Mouse (Mus musculus): ENCODE results near the gene Scd2. TPM values are rescaled to one million over a fixed set of nuclear protein-coding genes. Genes with fewer than 3 reads are reported as not detected.
"Not testable (repeated sequence)": the region's sequence is repeated elsewhere in the genome, so short reads cannot be mapped to it uniquely, and the experiment has no call there.

The Scd2 gene
- polyA plus RNA-seq, 1 experiment from 2014 or later, result 220 TPM

DNA sequence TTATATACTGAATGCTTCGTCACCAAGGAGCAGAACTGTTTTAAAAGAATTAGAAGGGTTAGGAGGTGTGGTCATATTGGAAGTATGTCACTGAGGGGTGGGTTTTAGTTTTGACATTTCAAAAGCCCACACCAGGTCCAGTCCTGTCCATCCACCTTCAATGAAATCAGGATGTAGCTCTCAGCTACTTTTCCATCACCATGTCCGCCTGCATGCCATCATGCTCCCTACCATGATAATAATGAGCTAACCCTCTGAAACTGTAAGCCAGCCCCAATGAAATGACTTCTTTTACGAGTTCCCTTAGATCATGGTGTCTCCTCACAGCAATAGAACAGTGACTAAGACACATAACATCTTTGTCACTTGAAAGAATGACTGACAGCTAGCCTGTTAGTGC is 26.8 kb downstream of the Scd2 start:
- WGBS, result 75% methylated on average over 3 of the region's 3 CpGs
- no peak overlapping the region for H3K9ac ChIP-seq (ENCODE audit: low read length)
- H3K27ac ChIP-seq (ENCODE audit: low read depth, low read length), result no peak overlapping the region
- H3K36me3 ChIP-seq (ENCODE audit: control insufficient read depth, insufficient read depth, low read length), result no peaks in the 10 kb centered on the region
- ATAC-seq, result no peak
- no peak for DNase-seq (ENCODE audit: low spot score)
- H3K4me1 ChIP-seq (ENCODE audit: control insufficient read depth, insufficient read depth, low read length), result no peaks in the 10 kb centered on the region
- H3K27me3 ChIP-seq (replicated peaks; ENCODE audit: control insufficient read depth, insufficient read depth, low read length), result no peaks in the 10 kb centered on the region
- no peak overlapping the region for H3K4me3 ChIP-seq (ENCODE audit: low read depth, low read length)
- H3K4me2 ChIP-seq (ENCODE audit: low read length), result no peak overlapping the region
- H3K9me3 ChIP-seq (replicated peaks; ENCODE audit: control insufficient read depth, low read length), result no peaks in the 10 kb centered on the region

DNA sequence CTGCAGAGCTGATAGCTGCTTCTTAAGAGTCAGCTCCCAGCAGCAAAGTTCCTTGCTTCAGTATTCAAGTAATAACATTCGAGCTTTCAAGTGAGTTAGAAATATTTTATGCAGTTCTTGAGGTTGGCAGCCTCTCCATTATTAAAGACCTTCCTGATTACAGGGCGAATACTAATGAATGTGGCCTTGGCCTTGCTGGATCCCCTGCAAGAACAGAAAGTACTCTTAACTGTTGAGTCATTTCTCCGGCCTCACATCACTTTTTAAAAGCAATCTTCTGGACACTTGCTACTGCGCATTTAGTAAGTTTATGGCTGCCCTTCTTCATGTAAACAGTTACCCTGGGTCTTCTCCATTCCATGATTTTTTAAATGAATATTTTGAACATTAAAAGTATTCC is 27.7 kb downstream of the Scd2 start:
- WGBS, result 85% methylated on average over 4 of the region's 4 CpGs
- Histone ChIP-seq H3K4me2 (ENCODE audit: low read length) (no peak overlapping the region), H3K27ac (ENCODE audit: low read depth, low read length) (no peak overlapping the region), H3K36me3 (ENCODE audit: control insufficient read depth, insufficient read depth, low read length) (no peaks in the 10 kb centered on the region), H3K4me1 (ENCODE audit: control insufficient read depth, insufficient read depth, low read length) (no peaks in the 10 kb centered on the region), H3K27me3 (replicated peaks; ENCODE audit: control insufficient read depth, insufficient read depth, low read length) (no peaks in the 10 kb centered on the region), H3K4me3 (ENCODE audit: low read depth, low read length) (no peak overlapping the region), H3K9ac (ENCODE audit: low read length) (no peak overlapping the region), H3K9me3 (replicated peaks; ENCODE audit: control insufficient read depth, low read length) (no peaks in the 10 kb centered on the region)
- DNase-seq (ENCODE audit: low spot score) (no peak), ATAC-seq (no peak)

DNA sequence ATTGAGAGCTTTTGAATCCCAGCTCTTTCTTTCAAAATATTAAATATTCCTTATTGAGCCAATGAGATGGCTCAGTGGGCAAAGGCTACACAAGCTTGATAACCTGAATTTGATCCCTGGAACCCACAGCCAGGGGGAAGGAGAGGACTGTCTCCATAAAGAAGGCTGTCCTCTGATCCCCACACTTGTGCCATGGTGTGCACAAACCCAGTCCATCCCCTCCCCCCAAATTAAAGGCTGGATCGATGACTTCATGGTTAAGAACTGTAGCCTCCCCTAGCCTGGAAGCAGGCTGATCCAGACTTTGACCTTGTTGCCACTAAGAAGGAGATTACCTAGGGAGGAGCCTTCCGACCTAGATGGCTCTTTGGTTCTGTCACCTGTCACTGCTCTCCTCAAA is 28.2 kb downstream of the Scd2 start:
- no peak for ATAC-seq
- Histone ChIP-seq H3K9me3 (replicated peaks; ENCODE audit: control insufficient read depth, low read length) (no peaks in the 10 kb centered on the region), H3K27ac (ENCODE audit: low read depth, low read length) (no peak overlapping the region), H3K4me1 (ENCODE audit: control insufficient read depth, insufficient read depth, low read length) (no peaks in the 10 kb centered on the region), H3K4me3 (ENCODE audit: low read depth, low read length) (no peak overlapping the region), H3K27me3 (replicated peaks; ENCODE audit: control insufficient read depth, insufficient read depth, low read length) (no peaks in the 10 kb centered on the region), H3K4me2 (ENCODE audit: low read length) (no peak overlapping the region), H3K36me3 (ENCODE audit: control insufficient read depth, insufficient read depth, low read length) (no peaks in the 10 kb centered on the region), H3K9ac (ENCODE audit: low read length) (no peak overlapping the region)
- 89% methylated on average over 2 of the region's 2 CpGs for WGBS
- no peak for DNase-seq (ENCODE audit: low spot score)

DNA sequence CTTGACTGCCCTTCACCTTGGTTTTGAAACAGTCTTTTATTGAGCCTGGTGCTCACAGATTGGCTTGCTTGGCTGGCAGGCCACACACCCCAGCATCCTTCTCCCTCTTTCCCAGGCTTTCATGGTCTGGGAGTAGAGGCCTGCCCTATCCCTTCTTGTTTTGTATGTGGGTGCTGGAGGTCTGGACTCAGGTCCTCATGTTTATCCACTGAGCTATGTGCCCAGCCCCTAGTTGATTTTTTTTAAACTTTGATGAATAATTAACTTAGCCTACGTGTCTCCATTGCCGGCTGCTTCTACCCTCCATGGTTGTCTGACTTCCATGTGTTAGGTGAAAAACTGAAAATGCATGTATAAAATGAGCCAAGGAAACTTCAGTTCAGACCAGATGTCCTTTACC is 36.1 kb downstream of the Scd2 start:
- no peaks in the 10 kb centered on the region for H3K36me3 ChIP-seq (ENCODE audit: control insufficient read depth, insufficient read depth, low read length)
- ATAC-seq (no peak), DNase-seq (ENCODE audit: low spot score) (no peak)
- no peak overlapping the region for H3K9ac ChIP-seq (ENCODE audit: low read length)
- H3K9me3 ChIP-seq (replicated peaks; ENCODE audit: control insufficient read depth, low read length), result no peaks in the 10 kb centered on the region
- WGBS, result 97% methylated on average over 2 of the region's 2 CpGs
- H3K27ac ChIP-seq (ENCODE audit: low read depth, low read length), result no peak overlapping the region
- no peaks in the 10 kb centered on the region for H3K27me3 ChIP-seq (replicated peaks; ENCODE audit: control insufficient read depth, insufficient read depth, low read length)
- no peak overlapping the region for H3K4me3 ChIP-seq (ENCODE audit: low read depth, low read length)
- H3K4me2 ChIP-seq (ENCODE audit: low read length), result no peak overlapping the region
- no peaks in the 10 kb centered on the region for H3K4me1 ChIP-seq (ENCODE audit: control insufficient read depth, insufficient read depth, low read length)

DNA sequence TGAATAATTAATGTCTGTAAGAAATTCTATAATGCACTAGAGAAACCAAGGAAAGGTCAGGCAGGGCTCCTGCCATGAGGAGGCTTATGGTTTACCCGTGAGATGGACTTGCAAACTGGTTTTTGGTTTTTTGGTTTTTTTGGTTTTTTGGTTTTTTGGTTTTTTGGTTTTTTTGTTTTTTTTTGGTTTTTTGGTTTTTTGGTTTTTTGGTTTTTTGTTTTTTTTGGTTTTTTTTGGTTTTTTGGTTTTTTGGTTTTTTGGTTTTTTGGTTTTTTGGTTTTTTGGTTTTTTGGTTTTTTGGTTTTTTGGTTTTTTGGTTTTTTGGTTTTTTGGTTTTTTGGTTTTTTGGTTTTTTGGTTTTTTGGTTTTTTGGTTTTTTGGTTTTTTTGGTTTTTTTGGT is 37.7 kb downstream of the Scd2 start:
- DNase-seq (ENCODE audit: low spot score); H3K27ac ChIP-seq (ENCODE audit: low read depth, low read length); H3K36me3 ChIP-seq (ENCODE audit: control insufficient read depth, insufficient read depth, low read length); H3K9ac ChIP-seq (ENCODE audit: low read length); H3K27me3 ChIP-seq (replicated peaks; ENCODE audit: control insufficient read depth, insufficient read depth, low read length); H3K4me3 ChIP-seq (ENCODE audit: low read depth, low read length); H3K9me3 ChIP-seq (replicated peaks; ENCODE audit: control insufficient read depth, low read length); H3K4me2 ChIP-seq (ENCODE audit: low read length); ATAC-seq; H3K4me1 ChIP-seq (ENCODE audit: control insufficient read depth, insufficient read depth, low read length): not testable (repeated sequence)
- 94% methylated on average over 1 of the region's 1 CpGs for WGBS

DNA sequence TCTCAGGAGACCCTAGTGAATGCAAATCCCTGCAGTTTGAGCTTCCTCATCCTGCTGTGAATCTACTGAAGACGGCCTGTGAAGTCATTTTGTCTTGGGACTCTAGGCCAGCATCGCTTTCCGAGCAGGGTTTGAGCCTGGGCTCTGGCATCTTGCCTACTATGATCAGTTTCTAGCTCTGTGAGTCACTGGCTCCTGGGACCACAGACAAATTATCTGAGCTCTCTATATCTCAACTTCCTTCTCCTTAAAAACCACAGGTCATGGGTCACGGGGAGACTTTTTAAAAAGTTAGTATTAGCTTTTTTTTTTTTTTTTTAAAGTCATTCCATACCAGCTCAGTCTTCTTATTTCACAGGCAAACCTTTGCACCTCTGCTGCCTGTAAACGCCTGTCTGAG is 38.4 kb downstream of the Scd2 start:
- no peak for ATAC-seq
- no peaks in the 10 kb centered on the region for H3K9me3 ChIP-seq (replicated peaks; ENCODE audit: control insufficient read depth, low read length)
- H3K9ac ChIP-seq (ENCODE audit: low read length), result no peak overlapping the region
- H3K36me3 ChIP-seq (ENCODE audit: control insufficient read depth, insufficient read depth, low read length), result no peaks in the 10 kb centered on the region
- H3K4me2 ChIP-seq (ENCODE audit: low read length), result no peak overlapping the region
- WGBS, result 87% methylated on average over 5 of the region's 5 CpGs
- H3K27me3 ChIP-seq (replicated peaks; ENCODE audit: control insufficient read depth, insufficient read depth, low read length), result no peaks in the 10 kb centered on the region
- no peak for DNase-seq (ENCODE audit: low spot score)
- H3K27ac ChIP-seq (ENCODE audit: low read depth, low read length), result no peak overlapping the region
- no peak overlapping the region for H3K4me3 ChIP-seq (ENCODE audit: low read depth, low read length)
- H3K4me1 ChIP-seq (ENCODE audit: control insufficient read depth, insufficient read depth, low read length), result no peaks in the 10 kb centered on the region

DNA sequence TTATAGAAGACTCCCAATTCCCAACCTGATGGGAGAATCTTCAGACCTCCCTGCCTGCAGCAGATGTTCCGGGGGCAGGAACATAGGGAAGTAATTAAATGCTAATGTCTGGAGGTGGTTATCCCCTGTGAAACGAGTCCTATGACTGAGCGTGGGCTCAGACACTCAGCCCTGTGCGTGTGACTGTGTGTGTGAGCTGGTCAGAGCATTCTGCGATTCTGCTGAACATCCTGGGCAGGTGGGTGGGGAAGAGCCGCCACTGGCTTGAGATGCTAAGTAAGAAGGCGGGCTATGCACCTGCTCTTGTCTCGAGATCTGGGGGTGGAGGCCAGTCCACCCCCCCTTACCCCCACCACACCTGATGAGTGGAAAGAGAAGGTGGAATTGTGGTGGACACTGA is 38.9 kb downstream of the Scd2 start:
- H3K27me3 ChIP-seq (replicated peaks; ENCODE audit: control insufficient read depth, insufficient read depth, low read length), result no peaks in the 10 kb centered on the region
- no peaks in the 10 kb centered on the region for H3K4me1 ChIP-seq (ENCODE audit: control insufficient read depth, insufficient read depth, low read length)
- H3K9me3 ChIP-seq (replicated peaks; ENCODE audit: control insufficient read depth, low read length), result no peaks in the 10 kb centered on the region
- DNase-seq (ENCODE audit: low spot score) (no peak), ATAC-seq (no peak)
- no peak overlapping the region for H3K4me3 ChIP-seq (ENCODE audit: low read depth, low read length)
- H3K36me3 ChIP-seq (ENCODE audit: control insufficient read depth, insufficient read depth, low read length), result no peaks in the 10 kb centered on the region
- no peak overlapping the region for H3K27ac ChIP-seq (ENCODE audit: low read depth, low read length)
- WGBS, result 78% methylated on average over 8 of the region's 8 CpGs
- no peak overlapping the region for H3K4me2 ChIP-seq (ENCODE audit: low read length)
- no peak overlapping the region for H3K9ac ChIP-seq (ENCODE audit: low read length)

DNA sequence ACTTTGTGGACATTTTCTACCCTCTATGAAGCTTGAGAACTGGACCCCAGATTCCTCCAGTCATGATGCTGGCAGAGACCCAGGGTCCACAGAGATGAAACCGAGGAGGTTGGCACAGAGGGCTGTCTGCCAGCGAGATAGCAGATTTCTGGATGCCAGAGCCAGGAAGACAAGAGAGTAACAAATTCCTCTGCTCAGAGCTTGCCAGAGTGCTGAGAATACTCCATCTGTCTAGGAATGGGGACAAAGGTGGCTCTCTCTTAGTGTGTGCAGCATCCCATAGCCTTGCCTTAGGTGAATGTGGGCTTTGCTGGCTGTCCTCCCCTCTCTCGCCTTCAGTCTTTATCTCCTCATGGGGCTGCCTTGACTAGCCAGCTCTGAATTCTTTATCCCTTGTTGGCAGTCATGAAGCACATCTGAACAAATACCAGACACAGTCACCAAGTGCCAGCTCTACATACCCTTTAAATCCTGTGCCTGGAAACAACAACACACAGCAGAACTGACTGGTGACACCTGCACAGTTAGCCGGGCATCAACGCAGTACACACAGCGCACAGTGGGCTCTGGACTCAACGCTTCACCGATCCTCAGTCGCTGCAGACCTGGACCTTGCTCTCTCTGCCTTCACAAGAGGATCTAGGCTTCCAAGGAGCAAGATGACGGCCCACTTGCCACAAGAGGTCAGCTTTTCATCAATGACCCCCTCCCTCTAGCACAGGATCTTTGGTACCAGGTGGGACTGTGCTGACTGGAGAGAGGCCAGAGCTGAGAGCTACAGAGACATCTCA is 39.6 kb downstream of the Scd2 start, which contains the start of gene Scd4:
Gene Scd4 (plus strand): TSS at position 260 of the 791 bp plus-strand sequence.
- DNase-seq (ENCODE audit: low spot score), result peak; percentile 66
- ATAC-seq, result peak; percentile 54; the same call in 1 of the 2 replicates
- no peak within 1 kb of the TSS for H3K4me2 ChIP-seq (ENCODE audit: low read length)
- H3K36me3 ChIP-seq (ENCODE audit: control insufficient read depth, insufficient read depth, low read length), result no peaks in the 10 kb centered on the region
- 71% methylated on average over 10 of the region's 10 CpGs for WGBS
- H3K4me1 ChIP-seq (ENCODE audit: control insufficient read depth, insufficient read depth, low read length), result no peaks in the 10 kb centered on the region
- no peak within 1 kb of the TSS for H3K9ac ChIP-seq (ENCODE audit: low read length)
- H3K4me3 ChIP-seq (ENCODE audit: low read depth, low read length), result no peak within 1 kb of the TSS
- H3K27ac ChIP-seq (ENCODE audit: low read depth, low read length), result peak within 1 kb of the TSS; percentile 6; the same call in 1 of the 2 replicates
- no peaks in the 10 kb centered on the region for H3K9me3 ChIP-seq (replicated peaks; ENCODE audit: control insufficient read depth, low read length)
- H3K27me3 ChIP-seq (replicated peaks; ENCODE audit: control insufficient read depth, insufficient read depth, low read length), result no peaks in the 10 kb centered on the region

DNA sequence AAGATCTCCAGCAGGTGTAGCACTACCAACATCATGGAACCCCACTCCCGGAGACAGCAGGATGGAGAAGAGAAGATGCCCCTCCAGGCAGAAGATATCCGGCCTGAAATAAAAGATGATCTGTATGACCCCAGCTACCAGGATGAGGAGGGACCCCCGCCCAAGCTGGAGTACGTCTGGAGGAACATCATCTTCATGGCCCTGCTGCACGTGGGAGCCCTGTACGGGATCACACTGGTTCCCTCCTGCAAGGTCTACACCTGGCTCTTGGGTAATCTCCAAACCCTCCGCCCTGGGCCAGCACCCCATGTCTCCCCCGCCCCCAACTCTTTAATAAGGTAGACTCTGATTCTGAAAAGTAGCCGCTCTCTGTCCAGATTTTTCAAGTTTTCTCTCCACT is 40.5 kb downstream of the Scd2 start:
- Histone ChIP-seq H3K4me1 (ENCODE audit: control insufficient read depth, insufficient read depth, low read length) (no peaks in the 10 kb centered on the region), H3K4me3 (ENCODE audit: low read depth, low read length) (no peak overlapping the region), H3K4me2 (ENCODE audit: low read length) (no peak overlapping the region), H3K27me3 (replicated peaks; ENCODE audit: control insufficient read depth, insufficient read depth, low read length) (no peaks in the 10 kb centered on the region), H3K9ac (ENCODE audit: low read length) (no peak overlapping the region), H3K27ac (ENCODE audit: low read depth, low read length) (no peak overlapping the region), H3K36me3 (ENCODE audit: control insufficient read depth, insufficient read depth, low read length) (no peaks in the 10 kb centered on the region), H3K9me3 (replicated peaks; ENCODE audit: control insufficient read depth, low read length) (no peaks in the 10 kb centered on the region)
- 87% methylated on average over 9 of the region's 9 CpGs for WGBS
- ATAC-seq, result no peak
- DNase-seq (ENCODE audit: low spot score), result no peak
